Mouse (Mus musculus): ENCODE measurements at regions not wholly inside any gene's neighbourhood (a gene's known extent, or its start where the extent isn't known, plus 50 kb on each side); places are given as distances from the start of the nearest gene placed in this dataset.

- Histone ChIP-seq H3K4me3 (no peak overlapping the region), H3K9ac (ENCODE audit: low read depth, low read length) (no peak overlapping the region), H3K27me3 (ENCODE audit: control insufficient read depth, insufficient read depth, low read length) (no peaks in the 10 kb centered on the region), H3K79me2 (replicated peaks; ENCODE audit: control insufficient read depth, insufficient read depth, low read length) (no peaks in the 10 kb centered on the region), H3K36me3 (ENCODE audit: control insufficient read depth, insufficient read depth, low read length) (no peaks in the 10 kb centered on the region), H3K4me1 (ENCODE audit: control insufficient read depth, insufficient read depth, low read length) (peaks cover 15% of the 10 kb centered on the region), H3K27ac (no peak overlapping the region)
- TF ChIP-seq POLR2A (IDR thresholded peaks at IDR 0.05; ENCODE audit: insufficient read depth, low read depth, low read length) (no peak), EP300 (IDR thresholded peaks at IDR 0.05; ENCODE audit: insufficient read depth, low read depth, low read length) (no peak), CTCF (IDR thresholded peaks at IDR 0.05) (no peak)
- no peak for DNase-seq
- intact Hi-C loops (cut with DNase I): loop anchor here (5.0 kb wide), 1 partner anchor 325 kb away; no protein-coding TSS in a partner anchor
- 93% methylated on average over 4 of the region's 4 CpGs for WGBS
Measured at GRCm38 (mm10) chr7:136477135-136477534, 417.3 kb upstream of the Mgmt start.

DNA sequence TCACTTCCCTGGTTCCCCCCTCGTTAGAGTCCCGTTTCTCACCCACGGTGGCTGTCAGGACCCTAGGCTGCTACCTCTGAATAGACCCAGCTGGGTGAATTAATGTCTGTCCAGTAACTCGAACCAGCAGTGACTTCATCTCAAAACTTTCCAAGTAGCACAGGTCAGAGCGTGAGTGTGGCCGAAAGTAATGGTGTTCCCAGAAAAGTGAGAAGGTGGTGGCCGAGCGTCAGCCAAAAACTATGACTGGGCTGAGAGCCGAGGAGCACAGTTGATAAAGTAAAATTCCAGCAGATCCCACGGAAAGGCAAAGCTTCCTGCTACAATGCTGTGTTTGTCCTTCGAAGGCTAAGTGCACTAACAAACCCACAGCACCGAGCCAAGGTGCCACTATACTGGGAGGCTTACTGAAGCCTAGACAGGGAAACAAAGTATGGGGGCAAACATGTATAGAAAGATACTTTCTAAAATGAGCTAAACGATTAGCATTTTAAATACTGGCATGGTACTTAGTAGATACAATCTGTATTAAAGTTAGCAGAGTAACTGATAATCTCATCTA lies 413.7 kb upstream of the Mgmt start:
- Histone ChIP-seq H3K9ac (ENCODE audit: low read depth, low read length) (no peak overlapping the region), H3K4me1 (ENCODE audit: control insufficient read depth, insufficient read depth, low read length) (peaks cover 24% of the 10 kb centered on the region), H3K27ac (peak overlapping the region; percentile 67), H3K27me3 (ENCODE audit: control insufficient read depth, insufficient read depth, low read length) (no peaks in the 10 kb centered on the region), H3K4me3 (no peak overlapping the region), H3K79me2 (replicated peaks; ENCODE audit: control insufficient read depth, insufficient read depth, low read length) (no peaks in the 10 kb centered on the region), H3K36me3 (ENCODE audit: control insufficient read depth, insufficient read depth, low read length) (no peaks in the 10 kb centered on the region)
- TF ChIP-seq EP300 (IDR thresholded peaks at IDR 0.05; ENCODE audit: insufficient read depth, low read depth, low read length): peak; percentile 80; the same call in 1 of the 2 replicates
- no peak for TF ChIP-seq CTCF (IDR thresholded peaks at IDR 0.05)
- DNase-seq: peak; percentile 50 to 72
- intact Hi-C loops (cut with DNase I): loop anchor here (5.0 to 10.0 kb wide), 3 partner anchors 418 to 734 kb away; no protein-coding TSS in a partner anchor
- 14% methylated on average over 13 of the region's 13 CpGs for WGBS

GRCm38 (mm10) chr7:136483237-136483636 lies 411.2 kb upstream of the Mgmt start:
- intact Hi-C loops (cut with DNase I): loop anchor here (5.0 to 10.0 kb wide), 3 partner anchors 421 to 732 kb away; no protein-coding TSS in a partner anchor
- no peak for TF ChIP-seq POLR2A (IDR thresholded peaks at IDR 0.05; ENCODE audit: insufficient read depth, low read depth, low read length)
- TF ChIP-seq CTCF (IDR thresholded peaks at IDR 0.05): no peak
- no peak for TF ChIP-seq EP300 (IDR thresholded peaks at IDR 0.05; ENCODE audit: insufficient read depth, low read depth, low read length)
- Histone ChIP-seq H3K4me1 (ENCODE audit: control insufficient read depth, insufficient read depth, low read length) (peaks cover 24% of the 10 kb centered on the region), H3K4me3 (no peak overlapping the region), H3K79me2 (replicated peaks; ENCODE audit: control insufficient read depth, insufficient read depth, low read length) (no peaks in the 10 kb centered on the region), H3K36me3 (ENCODE audit: control insufficient read depth, insufficient read depth, low read length) (no peaks in the 10 kb centered on the region), H3K27me3 (ENCODE audit: control insufficient read depth, insufficient read depth, low read length) (no peaks in the 10 kb centered on the region), H3K9ac (ENCODE audit: low read depth, low read length) (no peak overlapping the region), H3K27ac (peak overlapping the region; percentile 34)
- peak; percentile 26 to 45 for DNase-seq

DNA sequence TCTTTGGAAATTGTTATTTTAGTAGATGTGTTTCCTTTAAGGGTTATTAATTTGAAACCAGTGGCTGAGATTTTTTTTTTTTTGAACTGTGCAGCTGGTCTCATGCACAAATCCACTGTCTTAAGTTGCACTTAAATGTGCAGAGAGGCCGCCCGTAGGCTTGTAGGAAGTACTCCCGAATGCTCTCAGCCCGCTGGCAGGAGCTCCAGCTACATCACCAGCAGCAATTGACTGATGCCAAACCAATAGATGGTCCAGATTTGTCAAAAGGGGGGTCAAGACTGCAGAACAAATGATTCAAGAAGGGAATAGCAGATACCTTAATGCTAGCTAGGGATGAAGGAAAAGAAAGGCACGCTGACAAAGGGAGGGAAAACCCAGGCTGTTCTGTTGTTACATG lies 406.9 kb upstream of the Mgmt start:
- no peaks in the 10 kb centered on the region for H3K36me3 ChIP-seq (ENCODE audit: control insufficient read depth, insufficient read depth, low read length)
- H3K4me1 ChIP-seq (ENCODE audit: control insufficient read depth, insufficient read depth, low read length): peaks cover 5% of the 10 kb centered on the region
- no peak overlapping the region for H3K9ac ChIP-seq (ENCODE audit: low read depth, low read length)
- TF ChIP-seq EP300 (IDR thresholded peaks at IDR 0.05; ENCODE audit: insufficient read depth, low read depth, low read length): no peak
- TF ChIP-seq POLR2A (IDR thresholded peaks at IDR 0.05; ENCODE audit: insufficient read depth, low read depth, low read length): no peak
- no peak for TF ChIP-seq CTCF (IDR thresholded peaks at IDR 0.05)
- intact Hi-C loops (cut with DNase I): loop anchor here (5.0 to 10.0 kb wide), 3 partner anchors 653 to 760 kb away; no protein-coding TSS in a partner anchor
- no peaks in the 10 kb centered on the region for H3K79me2 ChIP-seq (replicated peaks; ENCODE audit: control insufficient read depth, insufficient read depth, low read length)
- no peak for DNase-seq
- H3K27ac ChIP-seq: no peak overlapping the region
- 64% methylated on average over 5 of the region's 5 CpGs for WGBS
- H3K27me3 ChIP-seq (ENCODE audit: control insufficient read depth, insufficient read depth, low read length): no peaks in the 10 kb centered on the region
- no peak overlapping the region for H3K4me3 ChIP-seq

- no peaks in the 10 kb centered on the region; the same call in 1 of the 2 replicates for H3K27me3 ChIP-seq (ENCODE audit: control insufficient read depth, insufficient read depth, low read length)
- peaks cover 12% of the 10 kb centered on the region for H3K4me1 ChIP-seq (ENCODE audit: control insufficient read depth, insufficient read depth, low read length)
- H3K79me2 ChIP-seq (replicated peaks; ENCODE audit: control insufficient read depth, insufficient read depth, low read length): no peaks in the 10 kb centered on the region
- no peak for DNase-seq
- no peak overlapping the region; the same call in 1 of the 2 replicates for H3K27ac ChIP-seq
- no peak overlapping the region for H3K4me3 ChIP-seq
- H3K36me3 ChIP-seq (ENCODE audit: control insufficient read depth, insufficient read depth, low read length): no peaks in the 10 kb centered on the region
- H3K9ac ChIP-seq (ENCODE audit: low read depth, low read length): no peak overlapping the region
- 43% methylated on average over 3 of the region's 3 CpGs for WGBS
- TF ChIP-seq EP300 (IDR thresholded peaks at IDR 0.05; ENCODE audit: insufficient read depth, low read depth, low read length) (no peak), POLR2A (IDR thresholded peaks at IDR 0.05; ENCODE audit: insufficient read depth, low read depth, low read length) (no peak), CTCF (IDR thresholded peaks at IDR 0.05) (no peak)
- intact Hi-C loops (cut with DNase I): loop anchor here (5.0 to 10.0 kb wide), 3 partner anchors 192 to 590 kb away; no protein-coding TSS in a partner anchor
Measured at GRCm38 (mm10) chr7:136494862-136495261, 399.6 kb upstream of the Mgmt start.
